ENCODE assay signal across 12 mouse cellular contexts in genomic region chr13:43197187-43197586, GRCm38 (mm10). TPM values are rescaled to one million over a fixed set of nuclear protein-coding genes. Genes with fewer than 3 reads are reported as not detected.
DNase-seq lines count a peak whose midpoint lies in the region; ATAC-seq and TF ChIP-seq lines count a peak whose summit lies in the region.
"Had no signal": no experiment of that assay in that cellular context is flagged by ENCODE, and none has a peak within 500 bp of the region (broad histone marks: within the 10 kb centered on the region; RNA-seq: fewer than 3 reads in every experiment).

No protein-coding gene starts in this region.

- H3K27ac ChIP-seq in left cerebral cortex, adult 2 months, result peak overlapping the region; percentile 57; the same call in 1 of the 2 replicates
- H3K27ac ChIP-seq in MEL (ENCODE audit: control insufficient read depth, low read depth, low read length), result no peak overlapping the region

- peak; percentile 21; the same call in 1 of the 2 replicates for ATAC-seq in frontal cortex, adult (ENCODE audit: low TSS enrichment)

- intact Hi-C loops in left cerebral cortex, adult 2 months (cut with DNase I), result no loop called here
- intact Hi-C loops in left cerebral cortex, postnatal 4 days (cut with DNase I), result no loop called here

- no peak for TF ChIP-seq EP300 in MEL (IDR thresholded peaks at IDR 0.05; ENCODE audit: low read depth in 1 of 2, low read length in 2 of 2)

- DNase-seq in frontal cortex, postnatal 25 days (ENCODE audit: low spot score in 2 of 2), result no peak
- DNase-seq in left cerebral cortex, adult 2 months (ENCODE audit: extremely low spot score in 1 of 2, low spot score in 2 of 2), result no peak
- no peak for DNase-seq in left cerebral cortex, postnatal 4 days
- DNase-seq in 416B (ENCODE audit: low read depth), result peak; percentile 65
- peak; percentile 50 for DNase-seq in MEL (ENCODE audit: low read depth, low spot score)
- no peak for DNase-seq in ovary, postnatal 14 days (ENCODE audit: low spot score)
- DNase-seq in spleen, postnatal 4 days (ENCODE audit: low spot score in 2 of 2), result no peak
- DNase-seq: adrenal gland, postnatal 10 days; cerebellum, postnatal 25 days; gastrocnemius, postnatal 25 days; lung, postnatal 14 days had no signal

- peaks cover 0 to 19% of the 10 kb centered on the region in 2 experiments; a peak in 2 of 4 replicates for H3K36me3 ChIP-seq in MEL (ENCODE audit: control insufficient read depth in 1 of 2, insufficient read depth in 2 of 2, low read length in 2 of 2)

- no peak for TF ChIP-seq POLR2A in MEL (IDR thresholded peaks at IDR 0.05; ENCODE audit: control insufficient read depth in 1 of 2, insufficient read depth in 1 of 2, low read depth in 1 of 2, low read length in 2 of 2, poor library complexity in 1 of 2)

- TF ChIP-seq RAD21 in MEL (IDR thresholded peaks at IDR 0.05; ENCODE audit: low read depth, low read length), result no peak; the same call in 1 of the 2 replicates

- no peak overlapping the region for H3K4me3 ChIP-seq in left cerebral cortex, adult 2 months
- H3K4me3 ChIP-seq in MEL (ENCODE audit: control insufficient read depth in 1 of 2, insufficient read depth in 1 of 2, low read depth in 2 of 2, low read length in 2 of 2), result no peak overlapping the region

- TF ChIP-seq CTCF in left cerebral cortex, adult 2 months (IDR thresholded peaks at IDR 0.05), result peak; percentile 46
- peak; percentile 54 to 60 (median 59) for TF ChIP-seq CTCF in MEL (IDR thresholded peaks at IDR 0.05 in 2 of 3, conservative IDR thresholded peaks at IDR 0.05 in 1 of 3; ENCODE audit: control insufficient read depth in 1 of 3, insufficient read depth in 1 of 3, low read depth in 2 of 3, low read length in 3 of 3, poor library complexity in 1 of 3, severe bottlenecking in 1 of 3)

- no peaks in the 10 kb centered on the region for H3K27me3 ChIP-seq in MEL (ENCODE audit: control insufficient read depth in 1 of 2, insufficient read depth in 2 of 2, low read length in 2 of 2)

- H3K9me3 ChIP-seq in MEL (replicated peaks; ENCODE audit: insufficient read depth, low read length), result no peaks in the 10 kb centered on the region

- H3K79me2 ChIP-seq in MEL (ENCODE audit: control insufficient read depth, insufficient read depth, low read length, poor library complexity), result no peaks in the 10 kb centered on the region

- H3K4me1 ChIP-seq in MEL (ENCODE audit: control insufficient read depth in 1 of 2, insufficient read depth in 2 of 2, low read length in 2 of 2), result peaks cover 6 to 29% of the 10 kb centered on the region in 2 experiments; a peak in 3 of 4 replicates

- no peak overlapping the region for H3K9ac ChIP-seq in MEL (ENCODE audit: control insufficient read depth, low read depth, low read length, poor library complexity, severe bottlenecking)

TF ChIP-seq in MEL, 35 proteins besides CTCF, POLR2A, EP300 and RAD21:
- TF ChIP-seq MYC (IDR thresholded peaks at IDR 0.05; ENCODE audit: low read depth, low read length) (no peak), KAT2A (conservative IDR thresholded peaks at IDR 0.05; ENCODE audit: low read depth, low read length) (no peak), POLR2AphosphoS2 (IDR thresholded peaks at IDR 0.05; ENCODE audit: low read length) (no peak), HCFC1 (IDR thresholded peaks at IDR 0.05; ENCODE audit: low read depth, low read length) (no peak), MAX (IDR thresholded peaks at IDR 0.05; ENCODE audit: low read length) (no peak), MYB (IDR thresholded peaks at IDR 0.05; ENCODE audit: low read depth, low read length) (no peak), TCF12 (IDR thresholded peaks at IDR 0.05; ENCODE audit: low read depth, low read length) (no peak), E2F4 (IDR thresholded peaks at IDR 0.05; ENCODE audit: borderline replicate concordance, low read depth, low read length) (no peak), BHLHE40 (IDR thresholded peaks at IDR 0.05; ENCODE audit: borderline replicate concordance, low read depth, low read length) (no peak), NRF1 (IDR thresholded peaks at IDR 0.05; ENCODE audit: insufficient read depth, low read depth, low read length, poor library complexity, severe bottlenecking) (no peak), TBP (IDR thresholded peaks at IDR 0.05; ENCODE audit: low read depth, low read length) (no peak), GABPA (IDR thresholded peaks at IDR 0.05; ENCODE audit: low read depth, low read length) (no peak), CHD2 (IDR thresholded peaks at IDR 0.05; ENCODE audit: low read length) (no peak), ETS1 (IDR thresholded peaks at IDR 0.05; ENCODE audit: low read depth, low read length) (no peak), GATA1 (IDR thresholded peaks at IDR 0.05; ENCODE audit: low read depth, low read length) (no peak), MEF2A (IDR thresholded peaks at IDR 0.05; ENCODE audit: extremely low read depth, insufficient replicate concordance, low read depth, low read length, poor library complexity, severe bottlenecking) (no peak), TAL1 (IDR thresholded peaks at IDR 0.05; ENCODE audit: low read length) (no peak), CHD1 (IDR thresholded peaks at IDR 0.05; ENCODE audit: low read depth, low read length) (no peak), ELF1 (IDR thresholded peaks at IDR 0.05; ENCODE audit: low read depth, low read length) (no peak)

RNA-seq across cellular contexts. Expression of gene Tbc1d7, which starts 25.9 kb away (rescaled TPM):
- total RNA-seq in left cerebral cortex, adult 2 months (2021), result 10 to 100 TPM; 23.4 to 29.0 TPM
- 10 to 100 TPM; 34.5 to 37.3 TPM for total RNA-seq in left cerebral cortex, postnatal 4 days (2021)
- 11.6 and 12.0 TPM in 2 replicates for total RNA-seq in MEL (2012; rRNA removed)
- 10 to 100 TPM in 1 of 2 experiments, not detected in 1; 29.4 TPM for polyA plus RNA-seq in MEL (2012; ENCODE audit: insufficient read depth in 1 of 2, insufficient read length in 2 of 2, low read depth in 1 of 2, low replicate concordance in 2 of 2, missing spikeins in 1 of 2)

Comparison
In these comparisons a context has a peak if more than half of its experiments do, and no peak if none do; other contexts are left out.
1. DNase-seq: peak in 416B (single experiment) and MEL (single experiment); none in frontal cortex, postnatal 25 days (0 of 2), left cerebral cortex, adult 2 months (0 of 2), left cerebral cortex, postnatal 4 days (single experiment), ovary, postnatal 14 days (single experiment) and spleen, postnatal 4 days (0 of 2).